ENCODE assay signal across 18 mouse cellular contexts in the genomic region with DNA sequence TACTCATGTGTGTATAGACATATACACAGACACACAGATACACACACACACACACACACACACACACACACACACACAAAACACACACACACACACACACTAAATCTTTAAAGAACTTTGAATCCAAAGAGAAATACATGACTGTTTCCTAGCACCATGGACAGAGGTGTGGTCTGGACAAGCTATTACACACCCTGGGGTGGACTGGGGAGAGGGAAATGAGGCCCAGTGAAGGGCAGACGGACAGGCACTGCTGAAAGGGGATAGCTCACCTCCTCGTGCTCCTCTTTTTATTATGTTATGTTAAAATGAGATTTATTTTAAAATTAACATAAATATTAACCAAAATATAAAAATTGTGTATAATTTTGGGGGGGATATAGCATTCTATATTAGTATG.
DNase-seq lines count a peak whose midpoint lies in the region.
"Had no signal": no experiment of that assay in that cellular context is flagged by ENCODE, and none has a peak within 500 bp of the region (broad histone marks: within the 10 kb centered on the region; RNA-seq: fewer than 3 reads in every experiment).

No protein-coding gene starts in this region.

- DNase-seq in kidney, postnatal 4 days = peak; percentile 1 to 4
- no peak for DNase-seq in kidney, adult 18-20 months
- DNase-seq in ZHBTc4 (ENCODE audit: low read depth, low spot score) = peak; percentile 4
- DNase-seq in embryo, embryonic 11.5 days (ENCODE audit: low read depth, low spot score) = peak; percentile 3
- DNase-seq in mesoderm, embryonic 11.5 days (ENCODE audit: low read depth, low spot score) = peak; percentile 7
- no peak for DNase-seq in lung, postnatal 36 days
- no peak for DNase-seq in adrenal gland, postnatal 36 days
- DNase-seq: adrenal gland, postnatal 25 days; cerebellum, adult 9-10 months; gastrocnemius, postnatal 14 days; heart, adult 18-20 months; heart, postnatal 14 days; kidney, adult 2 months; lung, adult 18-20 months; midbrain, embryonic 14.5 days; right cerebral cortex, postnatal 14 days; spleen, adult 18-20 months; thymus, postnatal 14 days had no signal

Comparison
In these comparisons a context has a peak if more than half of its experiments do, and no peak if none do; other contexts are left out.
1. DNase-seq: peak in kidney, postnatal 4 days (2 of 2), ZHBTc4 (single experiment), embryo, embryonic 11.5 days (single experiment) and mesoderm, embryonic 11.5 days (single experiment); none in kidney, adult 18-20 months (single experiment), lung, postnatal 36 days (single experiment) and adrenal gland, postnatal 36 days (0 of 2).